ENCODE assay signal across 8 mouse cellular contexts in the genomic region with DNA sequence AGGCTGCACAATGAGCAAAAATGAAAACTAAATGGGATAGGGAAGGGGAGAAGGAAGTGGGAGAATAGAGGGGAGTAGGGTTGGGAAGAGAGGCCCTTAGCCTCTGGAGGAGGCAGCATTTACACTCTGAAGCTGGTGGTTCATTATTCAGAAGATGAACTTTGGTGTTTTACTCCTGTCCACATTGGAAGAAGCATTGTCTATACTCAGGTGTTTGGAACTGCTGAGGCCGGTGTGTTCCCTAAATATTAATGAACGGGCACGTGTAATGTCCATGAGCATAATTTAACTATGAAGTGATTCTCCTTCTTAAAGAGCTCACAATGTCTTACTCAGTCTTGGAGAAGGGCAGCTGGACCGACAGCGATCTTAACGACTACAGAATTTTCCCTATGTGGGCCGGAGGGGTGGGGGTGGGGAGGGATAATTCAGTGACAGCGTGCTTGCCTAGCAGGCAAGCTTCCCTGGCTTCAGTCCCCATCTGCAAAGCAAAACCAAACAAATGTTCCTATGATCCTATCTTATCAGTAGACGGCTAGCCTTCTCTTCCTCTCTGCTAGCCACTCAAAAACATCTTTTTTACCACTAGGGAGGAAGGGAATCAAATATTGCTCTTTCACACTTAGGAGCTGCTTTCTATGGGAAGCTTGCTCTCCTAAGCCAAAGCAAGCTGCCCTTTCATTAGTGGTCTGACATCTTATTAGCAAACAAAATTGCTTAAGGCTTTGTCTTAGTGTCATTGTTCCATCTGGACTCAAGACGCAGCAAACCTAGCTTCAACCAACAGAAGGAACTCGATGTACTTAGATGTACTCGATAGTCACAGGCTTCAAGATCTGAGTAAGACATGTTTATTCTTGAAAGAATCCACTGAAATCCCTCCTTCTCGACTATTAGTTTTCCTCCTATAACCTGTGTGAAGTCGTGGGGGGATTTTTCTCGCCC. TPM values are rescaled to one million over a fixed set of nuclear protein-coding genes. Genes with fewer than 3 reads are reported as not detected.
DNase-seq lines count a peak whose midpoint lies in the region; ATAC-seq and TF ChIP-seq lines count a peak whose summit lies in the region.

No protein-coding gene starts in this region.

- no peaks in the 10 kb centered on the region for H3K9me3 ChIP-seq in heart, embryonic 12.5 days (replicated peaks)
- H3K9me3 ChIP-seq in G1E (replicated peaks): no peaks in the 10 kb centered on the region
- H3K9me3 ChIP-seq in hindbrain, embryonic 13.5 days: no peaks in the 10 kb centered on the region

- H3K27me3 ChIP-seq in heart, embryonic 12.5 days (replicated peaks): no peaks in the 10 kb centered on the region
- no peaks in the 10 kb centered on the region for H3K27me3 ChIP-seq in G1E (ENCODE audit: insufficient read depth, low read length)
- no peaks in the 10 kb centered on the region for H3K27me3 ChIP-seq in hindbrain, embryonic 13.5 days

- H3K4me1 ChIP-seq in heart, embryonic 12.5 days (replicated peaks): peaks cover 20% of the 10 kb centered on the region
- peaks cover 75% of the 10 kb centered on the region for H3K4me1 ChIP-seq in G1E (ENCODE audit: insufficient read depth, low read depth, low read length)
- peaks cover 15% of the 10 kb centered on the region for H3K4me1 ChIP-seq in hindbrain, embryonic 13.5 days (replicated peaks)

- H3K79me2 ChIP-seq in macrophage (ENCODE audit: inconsistent target): no peaks in the 10 kb centered on the region

- H3K9ac ChIP-seq in heart, embryonic 12.5 days: peak overlapping the region; percentile 84; the same call in 1 of the 2 replicates
- H3K9ac ChIP-seq in hindbrain, embryonic 13.5 days: peak overlapping the region; percentile 79

- peak overlapping the region; percentile 85 for H3K4me2 ChIP-seq in heart, embryonic 12.5 days
- peak overlapping the region; percentile 73 for H3K4me2 ChIP-seq in hindbrain, embryonic 13.5 days

- no peak for ATAC-seq in heart, embryonic 12.5 days (ENCODE audit: insufficient number of reproducible peaks, low FRiP score)
- ATAC-seq in G1E (ENCODE audit: extremely low read depth, insufficient number of reproducible peaks, low FRiP score, poor library complexity, severe bottlenecking): no peak
- ATAC-seq in hindbrain, embryonic 13.5 days (ENCODE audit: low FRiP score): no peak; the same call in 1 of the 2 replicates

- TF ChIP-seq CTCF in G1E (IDR thresholded peaks at IDR 0.05; ENCODE audit: low read depth, low read length): no peak

- H3K4me3 ChIP-seq in heart, embryonic 12.5 days: peak overlapping the region; percentile 72
- H3K4me3 ChIP-seq in G1E (ENCODE audit: low read depth, low read length) (peak overlapping the region; percentile 70; the same call in 1 of the 2 replicates), macrophage (ENCODE audit: inconsistent target) (peak overlapping the region; percentile 52)
- peak overlapping the region; percentile 57 for H3K4me3 ChIP-seq in hindbrain, embryonic 13.5 days

- peak overlapping the region; percentile 95 for H3K27ac ChIP-seq in heart, embryonic 12.5 days (ENCODE audit: poor library complexity, severe bottlenecking)
- H3K27ac ChIP-seq in hindbrain, embryonic 13.5 days: no peak overlapping the region
- peak overlapping the region; percentile 78 for H3K27ac ChIP-seq in macrophage

- DNase-seq in heart, postnatal 4 days: no peak
- DNase-seq in G1E (ENCODE audit: low spot score): no peak
- no peak for DNase-seq in thymus, postnatal 36 days
- no peak for DNase-seq in thymus, adult 18-20 months
- DNase-seq in thymus, postnatal 4 days: no peak

- WGBS in heart, embryonic 12.5 days: 27% methylated on average over 15 of the region's 15 CpGs
- 40% methylated on average over 15 of the region's 15 CpGs for WGBS in hindbrain, embryonic 13.5 days
- WGBS in macrophage (ENCODE audit: missing documents): 63% methylated on average over 14 of the region's 15 CpGs

- no peaks in the 10 kb centered on the region for H3K36me3 ChIP-seq in heart, embryonic 12.5 days
- H3K36me3 ChIP-seq in G1E (replicated peaks): peaks cover 6% of the 10 kb centered on the region
- no peaks in the 10 kb centered on the region for H3K36me3 ChIP-seq in hindbrain, embryonic 13.5 days
- H3K36me3 ChIP-seq in macrophage (ENCODE audit: inconsistent target): no peaks in the 10 kb centered on the region

RNA-seq across cellular contexts. Expression of gene Hectd1, which starts 14.5 kb away (rescaled TPM):
- polyA plus RNA-seq in heart, embryonic 12.5 days (2016; fragmentation: Nextera tagmentation; extraction: Ambion mirVana): 38.9 and 41.1 TPM in 2 replicates
- total RNA-seq in heart, postnatal 4 days (2021): 10 to 100 TPM; 96.8 to 99.6 TPM
- total RNA-seq in G1E (2014; fragmentation: Nextera tagmentation): 249 and 255 TPM in 2 replicates
- total RNA-seq in G1E (2017): 238 and 273 TPM in 2 replicates
- 25.4 and 35.0 TPM in 2 replicates for polyA plus RNA-seq in G1E (2012)
- polyA plus RNA-seq in hindbrain, embryonic 13.5 days (2015; fragmentation: Nextera tagmentation; extraction: Ambion mirVana): 36.8 and 38.9 TPM in 2 replicates
- total RNA-seq in macrophage (2018; cell fraction: chromatin; rRNA removed): 100 to 1,000 TPM; 135 to 424 (median 190) TPM
- 10 to 100 TPM; 25.2 to 65.7 (median 46.8) TPM for total RNA-seq in macrophage (2018; cell fraction: cytosol; rRNA removed)
- 100 to 1,000 TPM in 25 of 26 experiments, 10 to 100 TPM in 1; 94.9 to 369 (median 125) TPM for total RNA-seq in macrophage (2018; cell fraction: nucleus; rRNA removed)
- polyA plus RNA-seq in macrophage (2018): 30.4 to 33.6 TPM (median 31.3 TPM) in 3 replicates
